Mouse (Mus musculus) liver, postnatal 0 days (tissue): ENCODE data around the gene Rnf5.

ENCODE experiments used
- CTCF ChIP-seq: sonication (generic); IDR thresholded peaks from 2 replicates; pipeline ENCODE4 v1.5.1; 2016; ENCODE audit warnings: antibody characterized with exemption, low read depth
- EP300 ChIP-seq: IDR thresholded peaks from 2 replicates; pipeline ENCODE4 v1.6.1; 2016; ENCODE audit warnings: antibody characterized with exemption, low read depth, mild to moderate bottlenecking

DNA sequence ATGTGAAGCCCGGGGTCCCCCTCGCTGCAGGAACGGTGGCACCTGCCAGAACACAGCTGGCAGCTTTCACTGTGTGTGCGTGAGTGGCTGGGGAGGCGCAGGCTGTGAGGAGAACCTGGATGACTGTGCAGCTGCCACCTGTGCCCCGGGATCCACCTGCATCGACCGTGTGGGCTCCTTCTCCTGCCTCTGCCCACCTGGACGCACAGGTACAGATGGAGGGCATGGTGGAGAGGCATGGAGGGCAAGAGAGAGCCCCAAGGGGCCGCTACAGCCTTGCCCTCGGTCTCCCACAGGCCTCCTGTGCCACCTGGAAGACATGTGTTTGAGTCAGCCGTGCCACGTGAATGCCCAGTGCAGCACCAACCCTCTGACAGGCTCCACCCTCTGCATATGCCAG is 35.1 kb downstream of the Rnf5 start:
- TF ChIP-seq CTCF (no peak), EP300 (no peak)
